Mouse (Mus musculus) kidney, postnatal 4 days (tissue): ENCODE data around the gene Zcchc17.

Experiments
- DNase-seq, 2 experiments: peaks; one replicate each; pipeline ENCODE4 v3.0.0; 2021; ENCODE audit warnings: mixed read lengths in 2 of 2

Zcchc17 gene

DNA sequence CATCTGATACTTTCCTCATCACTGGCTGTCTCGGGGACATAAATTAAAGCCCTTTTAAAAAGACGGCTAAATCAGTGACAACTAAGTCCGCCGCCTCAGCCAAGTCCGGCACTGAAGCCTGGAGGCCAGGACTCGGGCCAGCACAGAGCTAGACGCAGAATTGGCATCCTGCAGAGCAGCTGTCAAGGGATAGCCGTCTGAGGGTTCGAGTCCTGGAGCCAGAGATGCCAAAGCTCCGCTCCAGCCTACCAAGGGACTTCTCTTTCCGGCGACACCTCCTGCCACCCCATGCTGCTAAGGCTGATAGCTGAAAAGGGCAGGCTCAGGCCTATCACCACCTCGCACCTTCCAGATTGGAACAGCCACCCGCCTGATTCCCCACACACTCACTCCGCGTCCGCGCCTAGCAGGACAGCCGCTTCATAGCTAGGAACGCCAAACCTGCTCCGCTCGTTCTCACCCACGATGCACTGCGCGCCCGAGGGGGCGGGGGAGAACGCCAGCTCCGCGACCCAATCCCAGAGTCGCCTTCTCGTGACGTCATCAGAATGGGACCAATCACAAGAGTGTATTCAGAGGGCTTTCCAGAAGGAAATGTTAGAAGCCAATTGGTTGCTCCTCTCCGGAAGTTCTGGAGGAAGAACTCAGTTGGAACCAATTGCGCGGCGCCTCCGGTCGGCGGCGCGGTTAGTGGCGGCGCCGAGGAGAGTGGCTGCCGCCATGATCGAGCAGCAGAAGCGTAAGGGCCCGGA, at the start of gene Zcchc17, which contains the start of gene Snrnp40:
Gene Zcchc17, minus strand, starts transcription at position 458 of the 752 bp plus-strand sequence.
Gene Snrnp40, plus strand, starts transcription at position 647 of the 752 bp plus-strand sequence.
- DNase-seq, result peak; percentile 99

DNA sequence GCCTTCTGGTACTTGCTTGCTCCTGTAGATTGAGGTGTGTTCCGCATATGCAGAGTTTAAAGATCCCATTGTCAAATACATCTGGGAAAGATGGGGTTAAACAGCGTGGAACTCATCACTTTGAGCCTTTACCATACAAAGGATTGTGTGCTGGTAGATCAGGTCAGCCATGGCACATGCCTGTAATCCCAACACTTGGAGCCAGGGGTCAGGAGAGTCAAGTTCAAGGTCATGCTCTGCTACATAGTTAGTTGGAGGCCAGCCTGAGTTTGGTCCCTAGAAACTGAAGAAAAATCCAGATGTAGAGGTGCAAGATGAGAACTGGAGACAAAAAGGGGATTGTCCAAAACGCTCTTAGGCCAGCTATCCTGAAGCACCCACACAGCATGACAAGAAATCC, 31.5 kb upstream of the Zcchc17 start:
- peak; percentile 29 to 52 for DNase-seq

- no peak for DNase-seq
These were observed 30.2 kb upstream of the Zcchc17 start for GRCm38 (mm10) chr4:130389927-130390326.

DNA sequence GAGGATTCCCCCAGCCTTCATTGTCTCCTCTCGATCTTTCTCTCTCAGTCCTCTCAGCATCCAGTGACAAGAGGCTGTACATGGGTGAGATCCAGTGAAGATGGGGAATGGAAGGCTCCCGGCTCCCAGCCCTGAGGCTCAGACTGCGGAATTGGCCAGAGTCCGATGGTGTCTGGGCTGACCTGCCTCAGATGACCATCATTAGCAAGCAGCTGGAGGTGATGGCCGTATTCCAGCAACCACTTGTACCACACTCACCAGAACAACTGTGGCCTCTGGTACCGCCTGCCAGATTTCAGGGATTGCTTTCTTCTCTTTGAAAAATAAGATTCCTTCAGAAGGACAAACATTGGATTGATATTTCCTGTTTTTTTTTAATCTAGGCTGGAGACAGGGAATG, 29.8 kb upstream of the Zcchc17 start:
- peak; percentile 44 to 63 for DNase-seq

DNA sequence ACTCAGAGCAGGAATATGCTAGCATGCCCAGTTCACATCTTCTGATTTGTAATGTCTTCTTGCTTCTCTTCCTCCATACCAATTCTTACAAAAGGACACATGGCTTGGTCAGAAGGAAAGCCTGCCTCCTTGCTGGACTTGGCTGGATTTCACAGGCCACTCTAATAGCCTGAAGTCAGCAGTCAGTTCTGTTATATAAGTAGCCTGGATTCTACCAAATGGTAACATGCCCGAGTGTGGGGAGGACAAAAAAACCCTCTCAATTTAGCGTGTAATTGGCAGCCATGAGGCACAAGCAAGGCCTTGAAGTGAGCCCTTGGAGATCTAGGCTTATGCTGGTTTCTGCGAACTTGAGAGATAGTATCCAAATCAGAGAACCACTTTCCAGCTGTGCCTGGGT, 27.5 kb upstream of the Zcchc17 start:
- DNase-seq, result no peak

GRCm38 (mm10) chr4:130380418-130380817, 20.7 kb upstream of the Zcchc17 start:
- no peak for DNase-seq

GRCm38 (mm10) chr4:130379181-130379580, 19.4 kb upstream of the Zcchc17 start:
- no peak for DNase-seq

DNA sequence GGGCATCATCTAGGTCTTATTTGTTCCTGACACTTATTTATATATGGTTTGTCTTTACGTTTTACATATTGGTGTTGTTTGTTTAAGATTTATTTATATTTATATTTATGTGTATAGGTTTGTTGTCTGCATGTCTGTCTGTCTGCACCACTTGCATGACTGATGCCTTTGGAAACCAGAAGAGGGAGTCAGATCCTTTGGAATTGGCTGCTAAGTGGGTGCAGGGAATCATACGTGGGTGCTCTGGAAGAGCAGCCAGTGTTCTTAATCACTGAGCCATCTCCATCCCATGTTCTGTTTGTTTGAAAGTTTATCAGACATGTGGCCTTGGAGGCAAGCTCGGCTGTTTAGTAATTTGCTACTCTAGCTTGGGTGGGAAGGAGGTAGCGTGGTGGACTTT, 17.8 kb upstream of the Zcchc17 start:
- DNase-seq, result no peak

GRCm38 (mm10) chr4:130376675-130377074, 16.9 kb upstream of the Zcchc17 start:
- DNase-seq, result no peak

- no peak for DNase-seq
These were observed 471 bp upstream of the Zcchc17 start for GRCm38 (mm10) chr4:130360238-130360590.

GRCm38 (mm10) chr4:130357946-130358345, 1.8 kb downstream of the Zcchc17 start:
- DNase-seq, result no peak

DNA sequence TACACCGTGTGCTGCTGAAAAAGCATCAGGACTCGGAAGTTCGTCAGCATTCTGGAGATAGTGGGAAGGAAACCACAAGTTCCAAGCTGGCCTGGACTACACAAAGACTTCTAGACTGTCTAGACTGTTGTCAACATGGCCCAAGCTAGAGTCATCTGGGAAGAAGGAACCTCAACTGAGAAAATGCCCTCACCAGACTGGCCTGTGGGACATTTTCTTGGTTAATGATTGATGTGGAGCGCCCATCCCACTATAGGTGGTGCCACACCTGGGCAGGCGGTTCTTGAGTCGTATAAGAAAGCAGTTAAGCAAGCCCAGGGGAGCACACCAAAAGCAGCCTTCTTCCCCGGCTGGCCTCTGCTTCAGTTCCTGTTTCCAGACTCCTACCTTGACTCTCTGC, 7.2 kb downstream of the Zcchc17 start:
- DNase-seq, result peak in 1 of 2 experiments; percentile 7

GRCm38 (mm10) chr4:130350690-130351422, 8.9 kb downstream of the Zcchc17 start:
- no peak for DNase-seq

- peak in 1 of 2 experiments; percentile 6 for DNase-seq
These were observed 10.1 kb downstream of the Zcchc17 start for GRCm38 (mm10) chr4:130349666-130350065.

GRCm38 (mm10) chr4:130341691-130342090, 18.1 kb downstream of the Zcchc17 start:
- DNase-seq, result peak; percentile 56 to 57

DNA sequence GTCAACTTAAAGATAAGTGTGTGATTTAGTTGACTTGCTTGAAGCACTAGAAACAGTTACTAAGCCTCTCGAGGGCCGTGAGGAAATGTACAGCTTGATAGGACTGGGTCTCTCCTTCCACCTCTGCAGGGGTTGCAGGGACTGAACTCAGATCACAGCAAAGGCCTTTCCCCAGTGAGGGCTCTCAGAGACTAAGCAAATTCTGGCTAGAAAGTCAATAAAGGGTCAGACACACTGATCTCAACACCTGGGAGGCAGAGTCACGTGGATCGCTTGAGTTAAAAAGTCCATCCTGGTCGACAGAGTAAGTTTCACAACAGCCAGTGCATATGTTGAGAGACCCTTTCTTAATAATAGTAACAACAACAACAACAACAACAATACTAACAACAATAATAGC, 23.9 kb downstream of the Zcchc17 start:
- DNase-seq, result no peak

DNA sequence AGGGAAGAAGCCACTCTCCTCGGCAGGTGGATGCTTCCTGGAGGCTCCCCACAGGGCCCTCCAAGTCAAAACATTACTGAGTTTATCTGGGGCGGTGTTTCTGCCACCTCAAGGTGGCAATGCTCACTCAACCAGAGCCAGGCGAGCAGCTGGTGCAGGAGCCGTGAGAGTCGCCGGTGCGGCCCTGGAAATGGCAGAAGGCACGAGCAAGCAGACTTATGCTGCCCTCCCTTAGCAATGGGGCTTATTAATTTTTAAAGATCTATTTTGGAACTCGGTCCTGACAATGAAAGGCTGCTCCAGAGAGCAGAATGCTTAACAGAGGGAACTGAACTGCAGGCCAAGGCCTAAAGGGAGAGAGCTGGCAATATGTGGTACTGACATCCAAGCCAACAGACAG, 32.4 kb downstream of the Zcchc17 start:
- peak; percentile 52 to 59 for DNase-seq

- DNase-seq, result no peak
These were observed 34.3 kb downstream of the Zcchc17 start for GRCm38 (mm10) chr4:130325446-130325845.

DNA sequence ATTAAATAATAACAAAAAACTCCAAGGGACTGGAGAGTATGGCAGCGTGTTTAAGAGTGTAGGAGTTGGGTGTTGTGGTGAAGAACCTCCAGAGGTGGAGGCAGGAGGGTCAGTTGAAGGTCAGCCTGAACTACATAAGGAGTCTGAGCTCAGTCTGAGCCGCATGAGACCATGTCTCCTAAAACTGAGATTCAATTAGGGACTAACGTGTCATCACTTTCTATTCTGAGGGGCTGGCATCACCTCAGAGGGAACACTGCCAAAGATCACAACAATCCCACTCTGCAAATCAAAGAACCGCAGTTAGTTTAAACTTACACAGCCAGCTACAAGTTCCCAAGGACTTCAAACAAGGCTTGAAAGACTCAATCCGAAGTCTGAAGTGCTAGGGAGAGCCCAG, 36.1 kb downstream of the Zcchc17 start:
- no peak for DNase-seq

DNA sequence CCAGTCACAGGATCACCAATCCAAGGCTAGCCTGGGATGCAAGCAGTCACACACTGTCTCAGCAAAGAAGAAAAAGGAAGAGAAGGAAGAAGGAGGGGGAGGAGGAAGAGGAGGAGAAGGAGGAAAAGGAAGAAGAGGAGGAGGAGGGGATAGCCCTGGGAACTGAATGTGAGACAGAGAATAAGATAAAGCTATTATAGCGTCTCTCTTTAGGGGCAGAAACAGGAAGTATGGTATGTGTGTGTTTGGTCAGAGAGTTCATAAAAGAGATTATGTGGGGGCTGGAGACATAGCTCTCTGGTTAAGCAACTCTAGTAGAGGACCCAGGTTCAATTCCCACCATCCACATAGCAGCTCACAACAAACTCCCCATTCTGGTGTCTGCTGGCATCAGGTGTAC, 36.6 kb downstream of the Zcchc17 start:
- no peak for DNase-seq

DNA sequence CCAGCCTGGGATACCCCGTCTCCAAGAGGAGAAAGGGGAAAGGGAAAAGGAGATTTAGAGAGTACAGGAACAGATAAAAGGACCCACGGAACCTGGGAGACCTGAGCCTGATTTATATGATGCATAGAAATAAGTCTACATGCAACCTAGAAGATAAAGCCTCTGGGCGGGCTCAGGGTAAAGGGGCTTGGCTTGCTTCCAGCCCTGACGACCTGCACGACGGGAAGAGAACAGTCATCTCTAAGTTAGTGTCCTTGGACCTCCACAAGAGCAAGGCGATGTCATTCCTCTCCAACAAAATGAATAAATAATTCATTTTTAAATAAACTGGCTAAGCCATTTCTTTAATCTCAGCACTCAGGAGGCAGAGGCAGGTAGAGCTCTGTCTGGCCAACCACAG, 37.2 kb downstream of the Zcchc17 start:
- no peak for DNase-seq

DNA sequence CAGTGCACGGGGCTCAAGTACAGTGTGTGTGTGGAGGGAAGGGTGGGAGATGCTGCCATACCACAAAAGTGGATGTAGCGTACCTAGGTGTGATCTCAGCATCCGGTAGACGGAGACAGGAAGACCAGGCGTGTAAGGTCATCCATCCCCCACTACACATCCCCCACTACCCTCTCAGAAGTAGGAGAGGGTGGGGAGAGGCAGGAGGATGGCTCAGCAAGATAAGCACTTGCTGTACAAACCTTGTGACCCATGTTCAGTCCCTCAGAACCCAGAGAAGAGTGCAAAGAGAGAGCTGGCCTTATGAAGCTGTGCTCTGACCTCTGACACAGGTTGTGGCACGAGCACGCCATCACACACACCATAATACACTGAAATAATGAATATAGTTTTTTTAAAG, 38.1 kb downstream of the Zcchc17 start:
- DNase-seq, result no peak

DNA sequence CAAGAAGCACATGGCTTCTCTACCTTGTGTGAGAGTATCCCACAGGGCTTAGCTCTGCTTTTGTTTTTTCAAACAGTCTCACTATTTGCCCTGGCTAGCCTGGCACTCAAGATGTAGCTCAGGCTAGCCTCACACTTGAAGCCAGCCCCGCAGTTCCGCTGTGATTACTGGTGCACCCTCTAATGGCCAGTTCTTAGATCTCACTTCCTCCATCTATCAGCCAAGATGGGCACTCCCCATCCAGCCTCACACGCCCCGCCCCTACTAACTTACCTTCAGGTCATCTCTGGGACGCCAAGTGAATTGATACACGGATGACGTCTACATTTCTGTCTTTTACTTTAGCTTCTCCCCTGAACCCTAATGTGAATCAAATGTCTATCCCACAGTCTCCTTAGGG, 40.2 kb downstream of the Zcchc17 start:
- DNase-seq, result no peak

DNA sequence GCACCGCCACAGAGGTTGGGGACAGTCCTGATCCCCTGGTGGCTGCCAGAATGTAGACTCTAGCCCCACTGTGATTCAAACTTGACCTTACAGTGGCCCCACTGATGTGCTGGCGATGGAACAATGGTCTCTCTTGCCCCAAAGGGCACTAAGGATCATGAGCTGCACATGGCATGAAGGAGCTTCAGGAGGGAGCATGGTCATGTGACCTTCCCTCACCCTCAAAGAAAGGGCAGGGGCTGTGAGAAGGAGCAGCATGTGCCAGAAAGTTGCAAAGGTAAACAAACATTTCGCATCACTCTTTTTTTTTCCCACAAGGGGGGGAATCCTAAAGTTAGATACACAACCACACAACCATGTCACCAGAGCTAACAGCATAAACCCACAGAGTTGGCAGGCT, 41.6 kb downstream of the Zcchc17 start:
- DNase-seq, result no peak
